Mouse (Mus musculus): ENCODE data around the gene Ttc39a. TPM values are rescaled to one million over a fixed set of nuclear protein-coding genes. Genes with fewer than 3 reads are reported as not detected.
"Not testable (repeated sequence)": the region's sequence is repeated elsewhere in the genome, so short reads cannot be mapped to it uniquely, and the experiment has no call there.

The Ttc39a gene
- polyA plus RNA-seq (2012; rRNA removed), result 18.3 and 24.4 TPM in 2 replicates

- no peak for DNase-seq (ENCODE audit: low read depth)
Observed at GRCm38 (mm10) chr4:109406486-109407175, at the start of gene Ttc39a. Gene Ttc39a, plus strand, starts transcription at chr4:109406623.

- DNase-seq (ENCODE audit: low read depth), result no peak
Observed at GRCm38 (mm10) chr4:109378107-109378506, 28.3 kb upstream of the Ttc39a start.

GRCm38 (mm10) chr4:109382457-109382856, 24.0 kb upstream of the Ttc39a start:
- DNase-seq (ENCODE audit: low read depth), result no peak

- DNase-seq (ENCODE audit: low read depth), result no peak
Observed at GRCm38 (mm10) chr4:109385599-109385998, 20.8 kb upstream of the Ttc39a start.

- no peak for DNase-seq (ENCODE audit: low read depth)
Observed at GRCm38 (mm10) chr4:109393229-109393779, 13.1 kb upstream of the Ttc39a start.

GRCm38 (mm10) chr4:109393902-109394301, 12.5 kb upstream of the Ttc39a start:
- DNase-seq (ENCODE audit: low read depth), result no peak

- no peak for DNase-seq (ENCODE audit: low read depth)
Observed at GRCm38 (mm10) chr4:109394314-109395074, 11.9 kb upstream of the Ttc39a start.

- no peak for DNase-seq (ENCODE audit: low read depth)
Observed at GRCm38 (mm10) chr4:109400366-109400980, 6.0 kb upstream of the Ttc39a start.

GRCm38 (mm10) chr4:109401176-109401689, 5.2 kb upstream of the Ttc39a start:
- no peak for DNase-seq (ENCODE audit: low read depth)

- DNase-seq (ENCODE audit: low read depth), result not testable (repeated sequence)
Observed at GRCm38 (mm10) chr4:109404908-109405307, 1.5 kb upstream of the Ttc39a start.

GRCm38 (mm10) chr4:109405415-109405814, 1.0 kb upstream of the Ttc39a start:
- DNase-seq (ENCODE audit: low read depth), result no peak

GRCm38 (mm10) chr4:109406054-109406485, 353 bp upstream of the Ttc39a start:
- no peak for DNase-seq (ENCODE audit: low read depth)

- DNase-seq (ENCODE audit: low read depth), result no peak
Observed at GRCm38 (mm10) chr4:109407176-109407520, 725 bp downstream of the Ttc39a start.

- no peak for DNase-seq (ENCODE audit: low read depth)
Observed at GRCm38 (mm10) chr4:109407701-109408485, 1.5 kb downstream of the Ttc39a start.

GRCm38 (mm10) chr4:109410681-109411376, 4.4 kb downstream of the Ttc39a start:
- no peak for DNase-seq (ENCODE audit: low read depth)

- no peak for DNase-seq (ENCODE audit: low read depth)
Observed at GRCm38 (mm10) chr4:109411377-109411967, 5.0 kb downstream of the Ttc39a start.

- DNase-seq (ENCODE audit: low read depth), result no peak
Observed at GRCm38 (mm10) chr4:109412233-109412632, 5.8 kb downstream of the Ttc39a start.

- DNase-seq (ENCODE audit: low read depth), result no peak
Observed at GRCm38 (mm10) chr4:109417998-109418397, 11.6 kb downstream of the Ttc39a start.

- no peak for DNase-seq (ENCODE audit: low read depth)
Observed at GRCm38 (mm10) chr4:109419017-109419416, 12.6 kb downstream of the Ttc39a start.

GRCm38 (mm10) chr4:109419563-109419962, 13.1 kb downstream of the Ttc39a start:
- no peak for DNase-seq (ENCODE audit: low read depth)

Measured in gonadal fat pad, adult 2 months (tissue).